Mouse (Mus musculus) layer of hippocampus, postnatal 25 days (tissue): Measurements from ENCODE around the gene Etfrf1. TPM values are rescaled to one million over a fixed set of nuclear protein-coding genes. Genes with fewer than 3 reads are reported as not detected.
A peak's percentile ranks its signal among the peaks of the same experiment; 100 is the strongest.

Source experiments
- DNase-seq, 2 experiments: peaks; one replicate each; pipeline ENCODE4 v3.0.0; 2022; ENCODE audit warnings: mixed read lengths in 2 of 2, low spot score in 1 of 2; ENCODE audit errors: extremely low spot score in 1 of 2
- total RNA-seq, 2 experiments: library from RNA; stranded (reverse); gene quantifications; 2 replicates each; pipeline ENCODE4 v1.2.3; 2021

Etfrf1 gene
- 10 to 100 TPM; 23.8 to 24.2 TPM for total RNA-seq

GRCm38 (mm10) chr6:145210816-145211338 is at the start of gene Etfrf1, which contains the start of gene Casc1:
Etfrf1 (plus strand) TSS chr6:145211134.
Casc1 (minus strand) TSS chr6:145211005.
- peak; percentile 82 to 90 for DNase-seq

GRCm38 (mm10) chr6:145171892-145172606 is 38.9 kb upstream of the Etfrf1 start:
- DNase-seq = no peak

GRCm38 (mm10) chr6:145173781-145174191 is 37.1 kb upstream of the Etfrf1 start:
- peak in 1 of 2 experiments; percentile 49 for DNase-seq

- DNase-seq = no peak
Observed at GRCm38 (mm10) chr6:145175571-145175981, 35.4 kb upstream of the Etfrf1 start.

- DNase-seq = no peak
Observed at GRCm38 (mm10) chr6:145176474-145176873, 34.5 kb upstream of the Etfrf1 start.

- DNase-seq = peak in 1 of 2 experiments; percentile 62
Observed at GRCm38 (mm10) chr6:145179665-145180064, 31.3 kb upstream of the Etfrf1 start.

GRCm38 (mm10) chr6:145182044-145182443 is 28.9 kb upstream of the Etfrf1 start:
- no peak for DNase-seq

GRCm38 (mm10) chr6:145186096-145186495 is 24.8 kb upstream of the Etfrf1 start:
- DNase-seq = no peak

GRCm38 (mm10) chr6:145187093-145188088 is 23.5 kb upstream of the Etfrf1 start:
- DNase-seq = peak; percentile 20 to 25

GRCm38 (mm10) chr6:145193038-145193437 is 17.9 kb upstream of the Etfrf1 start:
- no peak for DNase-seq

- DNase-seq = no peak
Observed at GRCm38 (mm10) chr6:145193446-145193845, 17.5 kb upstream of the Etfrf1 start.

GRCm38 (mm10) chr6:145197949-145198686 is 12.8 kb upstream of the Etfrf1 start:
- no peak for DNase-seq

GRCm38 (mm10) chr6:145202432-145203125 is 8.4 kb upstream of the Etfrf1 start:
- no peak for DNase-seq

- no peak for DNase-seq
Observed at GRCm38 (mm10) chr6:145204440-145204839, 6.5 kb upstream of the Etfrf1 start.

GRCm38 (mm10) chr6:145205142-145205541 is 5.8 kb upstream of the Etfrf1 start:
- DNase-seq = no peak

GRCm38 (mm10) chr6:145210056-145210680 is 766 bp upstream of the Etfrf1 start:
- no peak for DNase-seq

- DNase-seq = no peak
Observed at GRCm38 (mm10) chr6:145211376-145212305, 707 bp downstream of the Etfrf1 start.

GRCm38 (mm10) chr6:145213916-145214315 is 3.0 kb downstream of the Etfrf1 start:
- DNase-seq = no peak
